Mouse (Mus musculus): ENCODE results near the gene Rufy4.

Rufy4 gene

GRCm38 (mm10) chr1:74124991-74125552, at the start of gene Rufy4:
Gene Rufy4 (plus strand): TSS chr1:74125541.
- peak; percentile 74 for DNase-seq (ENCODE audit: low read depth)

DNA sequence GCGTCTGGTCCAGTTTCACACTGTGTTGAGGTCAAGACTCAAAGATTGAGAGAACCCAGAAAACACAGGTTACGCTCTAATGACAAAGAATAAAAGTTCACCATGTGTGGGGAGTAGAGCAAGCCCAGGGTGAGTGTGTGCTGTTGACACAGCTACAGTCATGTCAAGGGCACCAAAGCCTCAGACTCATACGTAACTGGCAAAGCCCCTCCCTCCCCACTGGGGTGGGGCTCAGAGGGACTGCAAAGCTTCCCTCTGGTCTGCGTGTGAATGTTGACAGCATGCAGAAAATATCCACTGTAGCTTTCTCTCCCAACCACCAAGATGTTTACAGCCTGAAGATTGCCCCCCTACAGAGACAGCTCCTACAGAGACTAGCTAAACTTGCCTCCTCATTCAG, 49.1 kb upstream of the Rufy4 start:
- DNase-seq (ENCODE audit: low read depth), result peak; percentile 31

GRCm38 (mm10) chr1:74077353-74077752, 48.0 kb upstream of the Rufy4 start:
- DNase-seq (ENCODE audit: low read depth), result peak; percentile 92

DNA sequence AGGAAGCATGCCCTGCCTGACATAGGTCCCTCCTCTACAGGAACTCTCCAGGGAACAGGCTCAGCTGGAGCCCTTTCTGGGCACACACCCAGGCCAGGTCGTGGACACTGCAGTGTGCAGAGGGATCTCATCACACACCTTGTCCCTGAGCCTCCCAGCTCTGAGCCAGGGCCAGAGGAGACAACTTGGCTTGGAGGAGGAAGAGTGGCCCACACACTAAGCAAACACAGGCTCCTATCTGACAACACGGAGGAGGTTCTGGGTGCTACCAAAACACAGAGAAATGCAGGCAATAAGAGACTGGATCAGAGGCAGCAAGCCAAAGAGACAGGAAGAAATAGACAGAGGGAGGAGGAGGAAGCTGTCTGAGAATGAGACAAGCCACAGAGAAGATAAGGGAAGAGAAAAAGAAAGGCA, 43.8 kb upstream of the Rufy4 start:
- no peak for DNase-seq (ENCODE audit: low read depth)

GRCm38 (mm10) chr1:74082841-74083463, 42.4 kb upstream of the Rufy4 start:
- peak; percentile 89 for DNase-seq (ENCODE audit: low read depth)

GRCm38 (mm10) chr1:74084065-74084705, 41.2 kb upstream of the Rufy4 start:
- DNase-seq (ENCODE audit: low read depth), result peak; percentile 75

GRCm38 (mm10) chr1:74084752-74085151, 40.6 kb upstream of the Rufy4 start:
- DNase-seq (ENCODE audit: low read depth), result peak; percentile 94

DNA sequence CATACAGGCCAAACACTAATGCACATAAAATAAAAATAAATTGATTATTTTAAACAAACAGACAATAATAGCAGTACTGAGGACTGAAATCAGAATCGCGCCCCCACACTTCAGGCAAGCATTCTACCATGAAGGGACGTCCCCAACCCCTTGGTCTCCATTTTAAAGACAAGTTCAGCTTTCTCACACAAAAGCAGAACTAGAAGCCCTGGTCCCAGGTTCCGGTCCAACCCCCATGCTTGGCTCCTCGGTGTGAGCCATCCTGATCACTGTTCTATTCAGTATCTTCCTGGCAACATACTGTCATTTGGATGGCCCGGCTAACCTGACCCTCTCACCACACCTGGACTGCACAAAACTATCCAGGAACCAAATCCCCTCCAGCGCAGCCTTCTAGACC, 39.8 kb upstream of the Rufy4 start:
- no peak for DNase-seq (ENCODE audit: low read depth)

GRCm38 (mm10) chr1:74088569-74088968, 36.8 kb upstream of the Rufy4 start:
- DNase-seq (ENCODE audit: low read depth), result no peak

DNA sequence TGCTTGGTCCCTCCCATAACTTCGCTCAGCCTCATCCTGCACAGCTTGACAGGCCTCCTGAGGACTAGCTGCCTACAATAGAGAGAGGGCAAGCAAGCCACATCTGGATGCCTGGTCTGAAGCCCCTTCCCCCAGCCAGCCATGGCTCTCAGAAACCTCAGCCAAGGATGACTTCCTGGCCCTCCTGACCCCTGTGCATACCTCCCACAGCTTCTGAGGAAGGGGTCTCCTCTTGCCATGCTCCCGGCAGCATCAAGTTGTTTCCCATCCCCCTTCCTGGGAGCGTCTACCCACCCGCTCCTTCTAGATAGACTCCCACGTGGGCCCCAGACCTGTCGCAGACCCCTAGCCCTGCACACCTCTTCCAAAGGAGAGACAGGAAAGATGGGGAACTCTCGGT, 35.0 kb upstream of the Rufy4 start:
- no peak for DNase-seq (ENCODE audit: low read depth)

- peak; percentile 86 for DNase-seq (ENCODE audit: low read depth)
Measured at GRCm38 (mm10) chr1:74091138-74091537, 34.2 kb upstream of the Rufy4 start.

DNA sequence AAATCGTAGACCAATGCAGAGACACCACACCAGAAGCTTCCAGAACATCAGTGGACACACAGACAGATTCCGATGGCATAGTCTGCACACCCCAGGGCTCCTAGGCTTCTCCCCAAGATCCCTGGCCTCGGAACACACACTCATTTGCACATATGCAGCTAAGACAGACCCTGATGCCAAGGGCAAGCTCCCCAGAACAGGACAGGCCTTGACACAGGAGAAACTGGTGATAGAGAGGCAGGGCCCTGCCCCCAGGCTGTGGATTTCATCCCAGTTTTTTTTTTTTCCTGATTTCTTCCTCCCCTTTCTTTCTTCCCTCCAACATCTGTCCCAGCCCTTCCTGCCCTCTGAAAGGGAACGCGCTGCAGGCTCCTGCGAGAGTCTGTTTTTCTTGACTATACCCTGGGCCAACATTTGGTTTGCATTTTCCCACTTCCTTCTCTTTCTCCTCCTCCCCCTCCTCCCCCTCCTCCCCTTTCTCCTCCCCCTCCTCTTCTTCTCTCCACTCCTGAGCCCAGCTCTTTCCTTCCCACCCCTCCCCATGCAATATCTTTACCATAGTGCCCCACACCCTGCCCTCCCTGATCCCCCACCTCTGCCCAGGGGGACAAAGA, 33.6 kb upstream of the Rufy4 start:
- DNase-seq (ENCODE audit: low read depth), result peak; percentile 85

- peak; percentile 87 for DNase-seq (ENCODE audit: low read depth)
Measured at GRCm38 (mm10) chr1:74092242-74092641, 33.1 kb upstream of the Rufy4 start.

DNA sequence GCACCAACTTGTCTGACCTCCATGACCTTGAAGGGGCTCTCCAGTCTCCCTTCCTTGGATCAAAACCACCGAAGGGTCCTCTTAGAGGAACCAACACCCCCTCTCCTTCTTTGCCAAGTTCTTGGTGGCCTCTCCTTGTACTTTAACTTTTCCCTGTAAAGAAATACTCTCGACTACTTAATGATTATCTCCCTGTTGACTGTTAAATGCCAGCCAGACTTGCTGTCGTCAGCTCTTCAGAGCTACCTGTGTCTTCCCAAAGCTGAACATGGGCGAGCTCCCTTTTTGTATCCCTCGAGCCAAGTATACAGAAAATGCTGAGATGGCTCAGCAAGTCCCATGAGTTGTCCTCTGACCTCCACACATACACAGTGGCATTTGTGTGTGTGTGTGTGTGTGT, 31.9 kb upstream of the Rufy4 start:
- DNase-seq (ENCODE audit: low read depth), result no peak

DNA sequence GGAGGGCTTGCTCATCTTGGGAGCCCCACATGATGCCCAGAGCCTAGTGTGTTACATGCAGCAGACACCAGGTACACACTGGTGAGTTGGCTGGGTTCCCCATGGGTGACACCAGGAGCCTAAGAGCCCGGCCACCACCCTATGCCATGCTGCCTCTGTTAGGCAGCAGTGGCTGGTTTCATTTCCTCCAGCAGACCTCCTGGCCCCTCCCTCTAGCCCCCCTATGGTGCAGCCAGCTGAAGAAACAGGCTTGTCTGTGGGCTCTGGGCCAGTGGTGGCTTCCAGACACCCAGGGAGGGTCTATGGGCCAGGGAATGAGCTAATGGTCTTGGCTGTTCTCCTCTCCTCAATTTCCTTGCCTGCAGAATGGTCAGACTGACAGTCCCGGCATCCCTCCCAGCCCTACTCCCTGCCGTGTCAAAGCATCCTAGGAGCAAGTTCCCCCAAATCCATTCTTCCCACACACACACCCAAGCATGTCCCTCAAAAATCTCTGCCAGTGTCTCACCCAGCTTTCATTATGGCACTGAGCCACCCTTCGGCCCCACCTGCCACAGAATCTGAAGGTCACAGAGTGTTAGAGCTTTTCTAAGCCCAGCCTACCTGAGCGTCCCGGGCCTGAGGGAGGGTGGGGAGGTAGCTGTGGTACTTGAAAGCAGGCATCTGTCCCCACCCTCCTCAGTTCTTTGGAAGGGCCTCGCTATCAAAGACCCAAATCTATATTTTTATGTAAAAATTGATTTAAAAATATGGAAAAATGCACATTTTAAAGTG, 30.7 kb upstream of the Rufy4 start:
- peak; percentile 47 for DNase-seq (ENCODE audit: low read depth)

GRCm38 (mm10) chr1:74095296-74095695, 30.0 kb upstream of the Rufy4 start:
- no peak for DNase-seq (ENCODE audit: low read depth)

- no peak for DNase-seq (ENCODE audit: low read depth)
Measured at GRCm38 (mm10) chr1:74095728-74096127, 29.6 kb upstream of the Rufy4 start.

- peak; percentile 76 for DNase-seq (ENCODE audit: low read depth)
Measured at GRCm38 (mm10) chr1:74098004-74099000, 27.0 kb upstream of the Rufy4 start.

DNA sequence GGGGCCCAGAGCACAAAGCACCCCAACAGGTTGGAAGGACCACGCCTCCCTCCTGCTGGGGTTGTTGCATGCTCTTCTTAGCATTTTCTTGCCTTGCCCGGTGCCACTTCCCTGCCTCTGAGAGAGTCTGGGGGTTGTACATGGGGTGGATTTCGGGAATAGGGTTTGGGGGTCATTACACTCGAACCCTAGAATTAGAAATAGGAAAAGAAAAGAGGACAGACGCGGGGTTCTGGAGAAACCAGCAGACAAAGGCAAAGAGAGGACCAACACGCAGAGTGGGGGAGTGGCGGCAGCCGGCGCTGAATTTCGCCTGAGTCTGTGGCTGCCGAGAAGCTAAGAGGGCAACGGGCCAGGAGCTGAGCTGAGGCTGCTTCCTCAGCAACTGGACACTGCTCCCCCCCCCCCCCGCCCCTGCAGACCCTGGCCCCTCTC, 26.3 kb upstream of the Rufy4 start:
- no peak for DNase-seq (ENCODE audit: low read depth)

DNA sequence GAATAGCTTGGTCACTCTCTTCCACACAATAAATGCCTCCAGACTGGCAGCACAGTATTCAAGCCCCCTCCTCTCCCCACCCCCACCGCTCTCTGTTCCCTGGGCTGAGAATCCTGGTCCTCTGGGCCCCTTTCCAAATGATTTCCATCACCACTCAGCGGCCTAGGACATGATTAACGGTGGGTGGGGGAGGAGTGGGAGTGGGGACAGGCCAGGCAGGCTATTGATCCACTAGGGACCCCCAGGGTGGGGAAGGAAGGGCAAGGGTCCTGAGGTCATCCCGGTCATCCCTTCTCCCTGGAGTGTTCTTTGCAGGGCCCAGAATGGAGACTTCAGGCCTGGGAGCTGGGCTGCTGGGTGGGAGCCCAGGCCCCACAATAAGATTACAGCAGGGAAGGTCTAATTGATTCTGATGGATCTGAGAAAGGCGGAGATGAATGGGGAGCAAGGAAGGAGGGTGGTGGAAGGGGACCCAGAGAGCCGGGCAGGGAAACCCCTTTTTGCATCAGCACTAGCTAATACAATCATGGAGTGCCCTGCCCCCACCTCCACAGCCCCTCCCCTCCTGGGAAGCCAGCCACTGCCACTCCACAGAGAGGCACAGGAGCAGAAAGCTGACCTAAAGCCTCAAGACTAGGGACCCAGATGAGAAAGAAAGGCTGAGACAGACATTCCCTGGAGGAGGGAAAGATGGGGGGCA, 21.5 kb upstream of the Rufy4 start:
- DNase-seq (ENCODE audit: low read depth), result no peak

Data from NIH3T3 (cell line).